Mouse (Mus musculus) ES-E14 (cell line): ENCODE data around the gene Ninj1. TPM values are rescaled to one million over a fixed set of nuclear protein-coding genes. Genes with fewer than 3 reads are reported as not detected.

Source experiments
- DNase-seq: peaks from one replicate; pipeline ENCODE4 v3.0.0-alpha.2; 2013; ENCODE audit warnings: low read depth, low spot score
- H3K27ac ChIP-seq: 2 replicates; pipeline ENCODE4 v1.5.1; 2012; ENCODE audit warnings: low read depth, mild to moderate bottlenecking, low read length, moderate library complexity, mixed read lengths; ENCODE audit not compliant: poor library complexity, insufficient read depth, severe bottlenecking
- H3K36me3 ChIP-seq: 2 replicates; pipeline ENCODE4 v1.6.1; 2012; ENCODE audit warnings: mild to moderate bottlenecking, low read length, moderate library complexity, mixed read lengths; ENCODE audit not compliant: control insufficient read depth, poor library complexity, insufficient read depth, severe bottlenecking
- H3K4me1 ChIP-seq, 2 experiments: fragments of 150-350 bp in 1 of 2; sonication (generic) in 1 of 2; 2 replicates each; pipeline ENCODE4 v1.6.1; 2012; ENCODE audit warnings: low read length in 2 of 2, mild to moderate bottlenecking in 1 of 2, mixed read lengths in 1 of 2; ENCODE audit not compliant: control insufficient read depth in 2 of 2, insufficient read depth in 2 of 2, poor library complexity in 1 of 2
- H3K4me3 ChIP-seq, 2 experiments: fragments of 150-350 bp in 1 of 2; sonication (generic) in 1 of 2; 2 replicates each; pipeline ENCODE4 v1.5.1; 2012; ENCODE audit warnings: low read length in 2 of 2, low read depth in 1 of 2, mild to moderate bottlenecking in 1 of 2, mixed read lengths in 1 of 2; ENCODE audit not compliant: insufficient read depth in 1 of 2, poor library complexity in 1 of 2, severe bottlenecking in 1 of 2
- H3K9ac ChIP-seq: 2 replicates; pipeline ENCODE4 v1.6.1; 2012; ENCODE audit warnings: low read depth, mild to moderate bottlenecking, low read length, mixed read lengths; ENCODE audit not compliant: poor library complexity, insufficient read depth, severe bottlenecking
- H3K9me3 ChIP-seq: fragments of 150-350 bp; sonication (generic); 2 replicates; pipeline ENCODE4 v1.6.1; 2012; ENCODE audit warnings: low read depth, mild to moderate bottlenecking, low read length; ENCODE audit not compliant: control insufficient read depth, insufficient read depth
- CHD2 ChIP-seq: IDR thresholded peaks from 2 replicates; pipeline ENCODE4 v1.6.1; 2014; ENCODE audit warnings: mild to moderate bottlenecking, low read depth, low read length, inconsistent platforms
- HCFC1 ChIP-seq: IDR thresholded peaks from 2 replicates; pipeline ENCODE4 v1.6.1; 2012; ENCODE audit warnings: low read length, inconsistent platforms, borderline replicate concordance; ENCODE audit not compliant: insufficient read depth
- MAFK ChIP-seq: IDR thresholded peaks from 2 replicates; pipeline ENCODE4 v1.6.1; 2014; ENCODE audit warnings: mild to moderate bottlenecking, low read depth, low read length, inconsistent platforms; ENCODE audit not compliant: insufficient read depth
- ZC3H11A ChIP-seq: IDR thresholded peaks from 2 replicates; pipeline ENCODE4 v1.6.1; 2012; ENCODE audit warnings: low read depth, mild to moderate bottlenecking, inconsistent platforms, low read length, borderline replicate concordance
- ZNF384 ChIP-seq: IDR thresholded peaks from 2 replicates; pipeline ENCODE4 v1.6.1; 2012; ENCODE audit warnings: low read depth, low read length, inconsistent platforms
- in situ Hi-C, 2 experiments: fragments of 600-800 bp; cut with MboI; formaldehyde crosslinking; loops; one replicate each; pipeline ENCODE4 v1.15.1; 2025; ENCODE audit warnings: low sequenced_read_pairs in 2 of 2, inconsistent platforms in 1 of 2; ENCODE audit not compliant: unreplicated experiment in 2 of 2
- total RNA-seq: library from RNA; depleted of rRNA; stranded (reverse); fragments of 300-350 nt; gene quantifications from 2 replicates; pipeline ENCODE4 v1.2.3, GENCODE M21; 2012

Gene Ninj1
- total RNA-seq, 1 experiment, result 20.8 TPM

GRCm38 (mm10) chr13:49158040-49158713 is 29.1 kb upstream of the Ninj1 start:
- Histone ChIP-seq H3K4me3 (no peak overlapping the region), H3K9me3 (no peaks in the 10 kb centered on the region), H3K27ac (no peak overlapping the region), H3K9ac (no peak overlapping the region), H3K4me1 (peaks cover 0 to 4% of the 10 kb centered on the region in 2 experiments; a peak in 1 of 4 replicates), H3K36me3 (no peaks in the 10 kb centered on the region)
- in situ Hi-C loops, result loop anchor here in 1 of 2 experiments (25.0 kb wide), 1 partner anchor 496 kb away; the partner anchor contains the start of gene Barx1
- TF ChIP-seq ZNF384, result no peak
- no peak for TF ChIP-seq HCFC1
- no peak for TF ChIP-seq CHD2
- no peak for TF ChIP-seq ZC3H11A
- no peak for TF ChIP-seq MAFK
- DNase-seq, result no peak

DNA sequence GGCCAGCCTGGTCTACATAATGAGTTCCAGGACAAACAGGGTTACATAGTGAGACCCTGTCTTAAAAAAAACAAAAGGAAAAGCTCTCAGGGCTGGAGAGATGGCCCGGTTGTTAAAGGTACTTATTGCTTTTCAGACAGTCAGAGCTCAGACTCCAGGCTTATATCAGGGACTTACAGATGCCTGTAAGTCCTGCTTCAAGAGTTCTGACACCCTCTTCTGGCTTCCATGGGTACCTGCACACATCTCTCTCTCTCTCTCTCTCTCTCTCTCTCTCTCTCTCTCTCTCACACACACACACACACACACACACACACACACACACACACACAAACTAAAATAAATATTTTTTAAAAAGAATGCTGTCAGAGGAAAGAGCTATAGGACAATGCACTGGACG is 26.0 kb upstream of the Ninj1 start:
- in situ Hi-C loops, result loop anchor here in 1 of 2 experiments (25.0 kb wide), 1 partner anchor 499 kb away; the partner anchor contains the start of gene Barx1
- H3K9me3 ChIP-seq, result no peaks in the 10 kb centered on the region
- TF ChIP-seq MAFK (no peak), ZC3H11A (no peak), ZNF384 (no peak), CHD2 (no peak), HCFC1 (no peak)

GRCm38 (mm10) chr13:49162722-49163121 is 24.6 kb upstream of the Ninj1 start:
- Histone ChIP-seq H3K36me3 (no peaks in the 10 kb centered on the region), H3K9me3 (no peaks in the 10 kb centered on the region), H3K27ac (no peak overlapping the region), H3K9ac (no peak overlapping the region), H3K4me1 (peaks cover 0 to 4% of the 10 kb centered on the region in 2 experiments; a peak in 1 of 4 replicates), H3K4me3 (no peak overlapping the region)
- TF ChIP-seq ZNF384 (no peak), ZC3H11A (no peak), CHD2 (no peak), MAFK (no peak), HCFC1 (no peak)
- no peak for DNase-seq
- in situ Hi-C loops, result loop anchor here in 1 of 2 experiments (25.0 kb wide), 1 partner anchor 500 kb away; the partner anchor contains the start of gene Barx1

More for the DNA sequence above, 26.0 kb upstream of the Ninj1 start:
- DNase-seq, result no peak
- Histone ChIP-seq H3K36me3 (no peaks in the 10 kb centered on the region), H3K4me3 (no peak overlapping the region), H3K9ac (no peak overlapping the region), H3K4me1 (peaks cover 0 to 4% of the 10 kb centered on the region in 2 experiments; a peak in 1 of 4 replicates), H3K27ac (no peak overlapping the region)

DNA sequence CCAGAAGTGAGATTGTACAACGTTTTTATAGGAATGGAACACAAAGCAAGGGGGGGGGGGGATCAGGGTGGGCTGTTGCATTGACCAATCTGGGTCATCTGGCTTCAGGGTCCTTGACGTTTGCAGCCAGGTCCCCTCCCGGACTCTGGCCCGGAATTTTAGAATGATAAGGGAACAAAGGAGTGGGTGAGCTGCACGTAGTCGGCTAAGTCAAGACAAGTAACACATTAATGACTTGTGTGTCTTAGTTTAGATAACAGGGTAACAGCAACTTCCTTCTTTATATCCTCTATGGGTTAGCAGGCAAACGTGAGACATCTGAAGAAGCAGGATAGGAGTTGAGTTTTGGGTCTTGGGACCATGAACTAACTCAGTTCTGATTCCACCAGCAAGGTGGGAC is 23.6 kb upstream of the Ninj1 start:
- Histone ChIP-seq H3K36me3 (no peaks in the 10 kb centered on the region), H3K9ac (no peak overlapping the region), H3K9me3 (no peaks in the 10 kb centered on the region), H3K4me3 (no peak overlapping the region), H3K27ac (no peak overlapping the region), H3K4me1 (peaks cover 0 to 4% of the 10 kb centered on the region in 2 experiments; a peak in 1 of 4 replicates)
- no peak for DNase-seq
- in situ Hi-C loops, result loop anchor here in 1 of 2 experiments (25.0 kb wide), 1 partner anchor 501 kb away; the partner anchor contains the start of gene Barx1
- no peak for TF ChIP-seq ZNF384
- no peak for TF ChIP-seq ZC3H11A
- TF ChIP-seq HCFC1, result no peak

DNA sequence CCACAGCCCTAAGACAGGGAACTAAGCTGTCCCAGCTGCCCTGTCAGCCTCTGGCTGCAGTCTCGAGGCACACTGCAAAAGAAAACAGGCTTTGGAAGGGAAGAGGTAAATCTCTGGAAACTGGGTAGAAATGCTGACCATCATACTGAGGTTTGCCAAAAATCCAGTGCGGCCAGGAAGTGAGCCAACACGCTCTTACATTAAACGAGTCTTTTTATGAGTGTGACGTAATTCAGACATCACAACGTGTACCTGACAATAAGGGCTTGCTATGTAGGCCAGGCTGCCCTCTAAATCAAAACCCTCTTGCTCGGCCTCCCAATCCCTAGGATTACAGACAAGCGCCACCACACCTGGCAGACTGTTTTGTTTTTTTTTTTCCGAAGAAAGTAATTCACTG is 20.2 kb upstream of the Ninj1 start:
- H3K4me1 ChIP-seq, result no peaks in the 10 kb centered on the region
- no peak overlapping the region for H3K9ac ChIP-seq
- in situ Hi-C loops, result loop anchor here in 1 of 2 experiments (25.0 kb wide), 1 partner anchor 505 kb away; the partner anchor contains the start of gene Barx1
- no peaks in the 10 kb centered on the region for H3K36me3 ChIP-seq
- no peak for DNase-seq
- H3K4me3 ChIP-seq, result no peak overlapping the region
- no peak for TF ChIP-seq MAFK
- no peak for TF ChIP-seq CHD2
- TF ChIP-seq ZNF384, result no peak
- TF ChIP-seq HCFC1, result no peak
- no peak for TF ChIP-seq ZC3H11A
- H3K27ac ChIP-seq, result no peak overlapping the region
- no peaks in the 10 kb centered on the region for H3K9me3 ChIP-seq
